Mouse (Mus musculus) kidney, adult 10 weeks (tissue): Measurements from ENCODE around the gene Mcm6. TPM values are rescaled to one million over a fixed set of nuclear protein-coding genes. Genes with fewer than 3 reads are reported as not detected.

ENCODE experiments used
- polyA plus RNA-seq: library from polyadenylated mRNA; stranded (reverse); fragments of 350-450 nt; fragmentation: Illumina TruSeq; extraction: RNeasy Lipid Tissue Mini Kit (QIAGEN cat#74804); gene quantifications from one replicate; pipeline ENCODE4 v1.2.3, GENCODE M21; 2014; ENCODE audit warnings: low read depth, low replicate concordance

Gene Mcm6
- polyA plus RNA-seq = 18.3 TPM

DNA sequence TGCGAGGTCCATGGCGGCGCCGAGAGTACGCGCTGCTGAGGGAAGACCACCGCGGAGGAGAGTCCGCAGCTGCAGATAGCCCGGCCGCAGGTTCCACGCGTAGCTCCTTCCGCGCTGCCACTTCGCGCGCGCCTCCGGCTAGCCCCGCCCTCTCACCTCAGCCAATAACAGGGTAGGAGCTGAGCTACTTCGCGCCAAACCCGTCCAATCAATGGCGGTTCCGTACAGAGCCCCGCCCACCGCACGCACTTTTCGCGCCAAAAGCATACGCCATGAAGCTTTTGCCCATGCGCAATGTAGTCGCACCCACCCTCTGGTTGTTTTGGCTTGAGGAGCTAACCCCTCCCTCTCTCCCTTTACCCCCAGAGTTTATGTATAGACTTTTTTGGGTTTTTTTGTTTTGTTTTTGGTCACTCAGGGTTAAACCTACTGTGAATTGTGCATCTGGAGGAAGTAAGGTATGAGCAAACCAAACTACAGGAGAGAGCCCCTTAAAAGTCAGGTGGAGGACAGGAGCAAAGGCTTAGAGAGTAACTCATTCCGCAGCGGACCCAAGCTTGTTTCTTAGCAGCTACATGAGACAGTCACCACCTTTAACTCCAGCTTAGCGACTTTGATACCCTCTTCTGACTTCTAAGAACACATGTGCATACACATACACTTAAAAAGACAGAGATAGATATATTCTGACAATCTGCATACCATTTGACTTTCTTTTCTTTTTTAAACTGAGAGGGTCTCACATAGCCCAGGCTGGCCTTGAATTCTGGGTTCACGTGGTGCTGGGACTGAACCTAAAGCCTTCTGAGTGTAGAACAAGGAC, at the start of gene Mcm6:
TSS of gene Mcm6 (minus strand) at position 111 of the 823 bp plus-strand sequence.

DNA sequence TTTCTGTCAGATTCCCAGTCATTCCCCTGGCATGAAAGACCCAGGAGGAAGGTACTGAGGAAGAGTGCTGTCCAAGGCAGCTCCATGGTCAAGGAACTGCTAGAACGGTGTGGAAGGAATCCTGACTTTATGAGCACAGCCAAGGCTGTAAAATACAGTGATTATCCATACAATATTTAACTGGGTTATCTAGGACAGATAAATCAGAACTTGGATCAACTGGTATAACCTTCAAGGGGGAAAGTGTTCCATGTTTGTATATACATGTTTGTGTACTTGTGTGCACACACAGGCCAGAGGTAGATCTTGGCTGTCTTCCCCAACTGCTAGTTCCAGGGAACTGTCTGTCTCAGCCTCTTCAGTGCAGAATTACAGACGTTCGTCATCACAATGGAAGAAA, 31.2 kb downstream of the Mcm6 start, which contains the start of gene Lct:
TSS of gene Lct (minus strand) at position 101 of the 400 bp plus-strand sequence.

Other genes with a start within 250 kb of the Mcm6 start
- 135 TPM for gene Ubxn4, start 115.7 kb downstream of the Mcm6 start, polyA plus RNA-seq
- gene Lct, start 31.3 kb downstream of the Mcm6 start, polyA plus RNA-seq = not detected
- gene Dars, start 57.7 kb upstream of the Mcm6 start, polyA plus RNA-seq = 185 TPM
- 2.7 TPM for gene Cxcr4, start 232.6 kb upstream of the Mcm6 start, polyA plus RNA-seq